ENCODE assay signal across 27 mouse cellular contexts in genomic region chr17:67508353-67508752, GRCm38 (mm10).
DNase-seq lines count a peak whose midpoint lies in the region; ATAC-seq lines count a peak whose summit lies in the region.
"Had no signal": no experiment of that assay in that cellular context is flagged by ENCODE, and none has a peak within 500 bp of the region (broad histone marks: within the 10 kb centered on the region; RNA-seq: fewer than 3 reads in every experiment).

No protein-coding gene starts in this region.

- no peak overlapping the region for H3K4me3 ChIP-seq in midbrain, embryonic 11.5 days (ENCODE audit: low read depth, low read length)
- H3K4me3 ChIP-seq in midbrain, embryonic 10.5 days, result no peak overlapping the region
- H3K4me3 ChIP-seq in embryonic facial prominence, embryonic 13.5 days, result no peak overlapping the region
- no peak overlapping the region for H3K4me3 ChIP-seq in neural tube, embryonic 15.5 days (replicated peaks)
- H3K4me3 ChIP-seq: embryonic facial prominence, embryonic 15.5 days; gastrocnemius, adult 2 months; heart, embryonic 10.5 days; heart, embryonic 13.5 days had no signal

- no peak overlapping the region for H3K9ac ChIP-seq in midbrain, embryonic 11.5 days (ENCODE audit: low read length)
- H3K9ac ChIP-seq in embryonic facial prominence, embryonic 13.5 days, result no peak overlapping the region
- no peak overlapping the region for H3K9ac ChIP-seq in neural tube, embryonic 15.5 days (replicated peaks)
- H3K9ac ChIP-seq: embryonic facial prominence, embryonic 15.5 days; forebrain, postnatal 0 days; heart, embryonic 13.5 days; hindbrain, embryonic 14.5 days had no signal

- no peak overlapping the region for H3K4me2 ChIP-seq in midbrain, embryonic 11.5 days
- H3K4me2 ChIP-seq in embryonic facial prominence, embryonic 13.5 days, result no peak overlapping the region
- no peak overlapping the region for H3K4me2 ChIP-seq in neural tube, embryonic 15.5 days
- H3K4me2 ChIP-seq: embryonic facial prominence, embryonic 15.5 days; heart, embryonic 13.5 days; hindbrain, embryonic 14.5 days had no signal

- peak; percentile 55 for DNase-seq in heart, adult 11 months
- DNase-seq in heart, adult 8-10 months (ENCODE audit: low spot score), result no peak
- peak; percentile 86 for DNase-seq in midbrain, embryonic 11.5 days (ENCODE audit: low spot score, missing footprints)
- DNase-seq in midbrain, embryonic 10.5 days (ENCODE audit: low spot score), result no peak
- DNase-seq in retina, postnatal 1 day, result peak; percentile 60
- no peak for DNase-seq in testis, postnatal 10 days (ENCODE audit: low spot score)
- DNase-seq: adrenal gland, adult 8-10 months; adrenal gland, postnatal 25 days; cerebellum, adult 11 months; cerebellum, adult 2 months; cerebellum, adult 9-11 months; cerebellum, postnatal 25 days; gastrocnemius, adult 2 months; gastrocnemius, postnatal 14 days; heart, adult 18-20 months; heart, postnatal 14 days; heart, postnatal 4 days had no signal

- peak; percentile 63; the same call in 1 of the 2 replicates for ATAC-seq in midbrain, embryonic 11.5 days (ENCODE audit: low FRiP score)
- 0 out of 2 replicates have a peak, but pooled peaks have one; percentile 29 for ATAC-seq in embryonic facial prominence, embryonic 13.5 days (ENCODE audit: insufficient number of reproducible peaks, insufficient read depth, low FRiP score, low TSS enrichment, low read depth)
- no peak for ATAC-seq in neural tube, embryonic 15.5 days (ENCODE audit: low FRiP score)
- ATAC-seq: activated CD4-positive, CD25-positive, alpha-beta regulatory T cell, adult 4 months; forebrain, embryonic 14.5 days; hindbrain, postnatal 0 days had no signal

- H3K4me1 ChIP-seq in midbrain, embryonic 11.5 days (ENCODE audit: control insufficient read depth, insufficient read depth, low read length), result no peaks in the 10 kb centered on the region
- peaks cover 33% of the 10 kb centered on the region for H3K4me1 ChIP-seq in midbrain, embryonic 10.5 days
- H3K4me1 ChIP-seq in embryonic facial prominence, embryonic 13.5 days, result peaks cover 10% of the 10 kb centered on the region
- 0 out of 2 replicates have a peak, but pooled peaks cover 3% of the 10 kb centered on the region for H3K4me1 ChIP-seq in neural tube, embryonic 15.5 days

- no peaks in the 10 kb centered on the region for H3K36me3 ChIP-seq in midbrain, embryonic 11.5 days (ENCODE audit: control insufficient read depth, insufficient read depth, low read length)
- H3K36me3 ChIP-seq in midbrain, embryonic 10.5 days, result no peaks in the 10 kb centered on the region
- no peaks in the 10 kb centered on the region for H3K36me3 ChIP-seq in embryonic facial prominence, embryonic 13.5 days
- H3K36me3 ChIP-seq in neural tube, embryonic 15.5 days, result no peaks in the 10 kb centered on the region
- H3K36me3 ChIP-seq: embryonic facial prominence, embryonic 15.5 days; heart, embryonic 10.5 days; heart, embryonic 13.5 days had no signal

- H3K27me3 ChIP-seq in midbrain, embryonic 11.5 days (ENCODE audit: control insufficient read depth, insufficient read depth, low read length), result no peaks in the 10 kb centered on the region
- H3K27me3 ChIP-seq in midbrain, embryonic 10.5 days (ENCODE audit: low read depth, poor library complexity, severe bottlenecking), result peaks cover 13% of the 10 kb centered on the region; the same call in 1 of the 2 replicates
- no peaks in the 10 kb centered on the region for H3K27me3 ChIP-seq in embryonic facial prominence, embryonic 13.5 days
- H3K27me3 ChIP-seq in neural tube, embryonic 15.5 days (replicated peaks), result no peaks in the 10 kb centered on the region
- H3K27me3 ChIP-seq: embryonic facial prominence, embryonic 15.5 days; heart, embryonic 13.5 days had no signal

- WGBS in midbrain, embryonic 11.5 days, result 21% methylated on average over 2 of the region's 2 CpGs
- WGBS in midbrain, embryonic 10.5 days, result 34% methylated on average over 2 of the region's 2 CpGs
- 21% methylated on average over 2 of the region's 2 CpGs for WGBS in embryonic facial prominence, embryonic 13.5 days
- 57% methylated on average over 2 of the region's 2 CpGs for WGBS in neural tube, embryonic 15.5 days

- no peak overlapping the region for H3K27ac ChIP-seq in midbrain, embryonic 11.5 days (ENCODE audit: low read depth, low read length)
- H3K27ac ChIP-seq in midbrain, embryonic 10.5 days (replicated peaks), result no peak overlapping the region; the same call in 1 of the 2 replicates
- no peak overlapping the region; the same call in 1 of the 2 replicates for H3K27ac ChIP-seq in embryonic facial prominence, embryonic 13.5 days
- no peak overlapping the region for H3K27ac ChIP-seq in neural tube, embryonic 15.5 days (replicated peaks)
- H3K27ac ChIP-seq: embryonic facial prominence, embryonic 15.5 days; gastrocnemius, adult 2 months; heart, embryonic 10.5 days; heart, embryonic 13.5 days; hindbrain, embryonic 14.5 days; hindbrain, postnatal 0 days had no signal

- no peaks in the 10 kb centered on the region for H3K9me3 ChIP-seq in midbrain, embryonic 11.5 days (ENCODE audit: control insufficient read depth, low read length)
- H3K9me3 ChIP-seq in midbrain, embryonic 10.5 days (replicated peaks), result no peaks in the 10 kb centered on the region
- H3K9me3 ChIP-seq in embryonic facial prominence, embryonic 13.5 days, result no peaks in the 10 kb centered on the region
- no peaks in the 10 kb centered on the region for H3K9me3 ChIP-seq in neural tube, embryonic 15.5 days (replicated peaks)
- H3K9me3 ChIP-seq: embryonic facial prominence, embryonic 15.5 days; heart, embryonic 10.5 days; heart, embryonic 13.5 days had no signal

Comparison
In these comparisons a context has a peak if more than half of its experiments do, and no peak if none do; other contexts are left out.
1. DNase-seq: peak in heart, adult 11 months (single experiment), midbrain, embryonic 11.5 days (single experiment) and retina, postnatal 1 day (single experiment); none in heart, adult 8-10 months (single experiment), midbrain, embryonic 10.5 days (single experiment) and testis, postnatal 10 days (single experiment).